Mouse (Mus musculus) kidney, postnatal 0 days (tissue): ENCODE measurements around the gene Acss3. TPM values are rescaled to one million over a fixed set of nuclear protein-coding genes. Genes with fewer than 3 reads are reported as not detected.

Experiments used
- ATAC-seq: fragments of 200-750 bp; cut with Nextera tagmentation; replicated peaks from 2 replicates; pipeline ENCODE4 v1.8.0; 2017; ENCODE audit warnings: low read depth, moderate number of reproducible peaks, moderate TSS enrichment, moderate library complexity; ENCODE audit not compliant: low FRiP score
- DNase-seq: peaks from one replicate; pipeline ENCODE4 v3.0.0-alpha.2; 2016; ENCODE audit warnings: low spot score
- H3K27ac ChIP-seq: fragments of 300-500 bp; sonication (generic); 2 replicates; pipeline ENCODE4 v1.5.1; 2014; ENCODE audit warnings: mild to moderate bottlenecking
- H3K27me3 ChIP-seq: fragments of 300-500 bp; sonication (generic); 2 replicates; pipeline ENCODE4 v1.6.1; 2014; ENCODE audit warnings: low read length, mixed read lengths; ENCODE audit not compliant: insufficient read depth
- H3K36me3 ChIP-seq: fragments of 300-500 bp; sonication (generic); 2 replicates; pipeline ENCODE4 v1.6.1; 2014; ENCODE audit warnings: low read length, mixed read lengths; ENCODE audit not compliant: insufficient read depth
- H3K4me1 ChIP-seq: fragments of 300-500 bp; sonication (generic); replicated peaks from 2 replicates; pipeline ENCODE4 v1.6.1; 2014; ENCODE audit warnings: antibody characterized with exemption, low read length, mixed read lengths; ENCODE audit not compliant: insufficient read depth
- H3K4me2 ChIP-seq: fragments of 300-500 bp; sonication (generic); 2 replicates; pipeline ENCODE4 v1.6.1; 2014; ENCODE audit warnings: mild to moderate bottlenecking, low read length, moderate library complexity, mixed read lengths
- H3K4me3 ChIP-seq: fragments of 300-500 bp; sonication (generic); replicated peaks from 2 replicates; pipeline ENCODE4 v1.5.1; 2014; ENCODE audit warnings: low read depth, low read length
- H3K9ac ChIP-seq: fragments of 300-500 bp; sonication (generic); 2 replicates; pipeline ENCODE4 v1.6.1; 2014; ENCODE audit warnings: low read depth, low read length
- H3K9me3 ChIP-seq: fragments of 300-500 bp; sonication (generic); replicated peaks from 2 replicates; pipeline ENCODE4 v1.6.1; 2016; ENCODE audit warnings: low read length, inconsistent platforms, mixed read lengths
- CTCF ChIP-seq: IDR thresholded peaks from 2 replicates; pipeline ENCODE4 v1.5.1; 2016; ENCODE audit warnings: antibody characterized with exemption, low read depth, mild to moderate bottlenecking, moderate library complexity
- WGBS: fragments of 180-500 bp; shearing (Covaris S2); extraction: QIAGEN DNeasy Blood & Tissue Kit; methylation state at CpG from one replicate; pipeline ENCODE4 v1.1.7; 2014; 5-methylcytosine and 5-hydroxymethylcytosine counted together
- polyA plus RNA-seq: library from polyadenylated mRNA; unstranded; fragments of >200 nt; fragmentation: Nextera tagmentation; extraction: Ambion mirVana; gene quantifications from 2 replicates; pipeline ENCODE4 v1.2.1, GENCODE M21; 2015

Acss3 gene
- polyA plus RNA-seq, 1 experiment from 2014 or later, result 3.6 TPM

DNA sequence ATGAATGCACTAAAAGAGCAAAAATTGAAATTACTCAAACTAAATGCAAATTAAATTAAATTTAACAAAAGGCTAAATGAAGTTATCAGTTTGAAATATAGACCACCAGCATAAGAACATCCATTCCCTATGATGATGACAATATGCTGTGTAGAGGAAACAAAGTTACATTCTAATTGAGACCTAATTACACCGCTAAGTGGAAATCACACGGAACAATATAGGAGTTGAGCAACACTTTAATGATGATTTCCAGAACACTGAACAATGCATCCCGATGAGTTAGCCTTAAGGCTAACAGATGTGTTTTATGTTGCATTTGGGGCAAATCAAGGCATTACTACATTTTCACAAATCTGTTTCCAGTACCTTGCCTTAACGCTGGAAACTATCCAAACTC is 99.2 kb downstream of the Acss3 start:
- no peak for DNase-seq
- no peak for ATAC-seq
- 87% methylated on average over 4 of the region's 4 CpGs for WGBS
- no peak for TF ChIP-seq CTCF
- Histone ChIP-seq H3K9ac (no peak overlapping the region), H3K4me1 (no peaks in the 10 kb centered on the region), H3K4me2 (no peak overlapping the region), H3K27ac (no peak overlapping the region), H3K27me3 (no peaks in the 10 kb centered on the region), H3K9me3 (no peaks in the 10 kb centered on the region), H3K36me3 (no peaks in the 10 kb centered on the region), H3K4me3 (no peak overlapping the region)

DNA sequence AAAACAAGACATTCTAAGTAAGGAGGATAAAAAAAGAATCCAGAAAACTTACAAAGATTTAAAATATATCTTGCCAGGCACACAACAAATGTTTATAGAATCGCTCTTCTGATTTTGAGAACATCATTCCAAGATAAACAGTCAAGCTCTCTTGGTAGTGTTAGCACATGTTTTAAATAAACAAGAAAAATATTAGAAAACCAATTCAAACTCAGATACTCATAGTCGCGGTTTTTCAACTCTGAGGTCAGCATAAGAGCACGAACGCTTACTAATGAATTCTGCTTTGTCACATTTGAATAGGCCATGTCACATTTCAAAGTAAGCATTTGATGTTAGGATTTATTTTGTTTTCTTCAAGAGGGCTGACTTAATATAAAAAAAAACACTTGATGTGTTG is 102.3 kb downstream of the Acss3 start:
- no peaks in the 10 kb centered on the region for H3K27me3 ChIP-seq
- H3K9me3 ChIP-seq, result no peaks in the 10 kb centered on the region
- H3K9ac ChIP-seq, result no peak overlapping the region
- H3K4me2 ChIP-seq, result no peak overlapping the region
- no peak overlapping the region for H3K4me3 ChIP-seq
- TF ChIP-seq CTCF, result no peak
- H3K4me1 ChIP-seq, result no peaks in the 10 kb centered on the region
- H3K36me3 ChIP-seq, result no peaks in the 10 kb centered on the region
- DNase-seq (peak; percentile 8), ATAC-seq (no peak)
- WGBS, result 66% methylated on average over 5 of the region's 5 CpGs
- H3K27ac ChIP-seq, result no peak overlapping the region

DNA sequence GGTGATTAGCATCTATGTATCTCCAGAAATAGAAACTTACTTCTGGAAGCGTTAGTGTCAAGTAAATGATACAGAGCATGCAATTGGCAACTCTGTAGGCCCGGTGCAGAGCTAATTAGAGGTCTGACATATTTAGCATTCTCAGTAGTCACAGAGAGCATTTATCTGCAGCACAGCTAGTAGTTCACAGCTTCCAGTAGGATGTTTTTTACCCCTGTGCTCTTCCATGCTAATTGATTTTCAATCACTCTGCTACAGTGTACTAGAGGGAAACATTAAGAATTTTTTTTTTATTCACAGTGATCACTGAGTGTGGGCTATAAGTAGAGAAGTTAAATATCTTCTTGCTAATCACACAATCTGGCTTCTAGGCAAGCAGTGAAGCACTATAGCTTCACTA is 112.3 kb downstream of the Acss3 start:
- Histone ChIP-seq H3K9me3 (no peaks in the 10 kb centered on the region), H3K36me3 (no peaks in the 10 kb centered on the region), H3K4me3 (no peak overlapping the region), H3K4me2 (no peak overlapping the region), H3K9ac (no peak overlapping the region), H3K27ac (no peak overlapping the region), H3K27me3 (no peaks in the 10 kb centered on the region), H3K4me1 (no peaks in the 10 kb centered on the region)
- TF ChIP-seq CTCF, result no peak
- 71% methylated on average over 2 of the region's 2 CpGs for WGBS
- ATAC-seq, result no peak
- DNase-seq, result no peak

DNA sequence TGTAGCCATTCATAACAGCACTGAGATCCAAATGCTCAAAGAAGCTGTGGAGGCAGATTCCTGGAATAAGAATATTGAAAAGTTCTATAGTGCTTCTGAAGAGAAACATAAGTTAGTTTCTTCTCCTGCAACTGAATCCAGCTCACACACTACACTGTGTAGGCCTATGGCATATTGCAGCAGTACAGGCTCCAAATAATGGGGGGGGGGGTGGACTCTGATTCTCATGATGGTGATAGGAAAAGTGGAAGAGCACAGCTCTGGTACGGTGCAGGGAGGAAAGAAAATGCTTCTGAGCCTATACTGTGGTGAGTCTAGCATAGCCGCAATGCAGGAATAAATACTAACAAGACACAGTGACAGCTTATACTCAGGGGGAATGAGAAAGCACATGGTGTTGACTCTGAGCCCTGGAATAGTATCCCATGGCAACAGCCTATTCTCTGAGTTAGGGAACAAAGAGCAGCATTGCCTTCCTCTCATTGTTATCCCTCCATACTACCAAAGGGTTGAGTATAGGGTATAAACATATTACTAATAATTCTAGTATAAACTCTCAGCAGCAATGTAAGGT is 125.3 kb downstream of the Acss3 start:
- H3K4me2 ChIP-seq, result no peak overlapping the region
- no peak for ATAC-seq
- TF ChIP-seq CTCF, result no peak
- DNase-seq, result no peak
- H3K27ac ChIP-seq, result no peak overlapping the region
- no peaks in the 10 kb centered on the region for H3K4me1 ChIP-seq
- H3K27me3 ChIP-seq, result no peaks in the 10 kb centered on the region
- no peaks in the 10 kb centered on the region for H3K9me3 ChIP-seq
- no peaks in the 10 kb centered on the region for H3K36me3 ChIP-seq
- no peak overlapping the region for H3K4me3 ChIP-seq
- WGBS, result 93% methylated on average over 2 of the region's 2 CpGs
- H3K9ac ChIP-seq, result no peak overlapping the region

DNA sequence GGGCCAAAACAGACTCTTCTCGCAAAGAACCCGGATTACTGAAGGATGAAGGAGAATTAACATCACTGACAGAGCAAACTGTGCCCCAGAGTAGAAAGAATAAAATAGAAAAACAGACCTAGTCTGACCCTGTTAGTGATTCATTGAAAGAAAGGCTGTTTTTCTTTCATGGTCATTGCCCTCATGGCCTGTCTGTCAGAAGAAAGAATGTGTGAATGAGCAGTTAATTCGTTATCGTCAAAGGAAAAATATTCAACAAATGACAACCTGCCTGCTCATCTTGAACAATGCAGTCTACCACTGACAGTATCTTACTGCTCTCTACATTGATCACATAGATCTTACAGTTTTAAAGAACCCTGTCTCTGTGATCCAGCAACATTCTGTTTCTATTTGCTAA is 134.0 kb downstream of the Acss3 start:
- Histone ChIP-seq H3K4me3 (no peak overlapping the region), H3K4me2 (no peak overlapping the region), H3K9me3 (no peaks in the 10 kb centered on the region), H3K27me3 (no peaks in the 10 kb centered on the region), H3K36me3 (no peaks in the 10 kb centered on the region), H3K27ac (no peak overlapping the region), H3K9ac (no peak overlapping the region), H3K4me1 (no peaks in the 10 kb centered on the region)
- ATAC-seq (no peak), DNase-seq (no peak)
- 40% methylated on average over 4 of the region's 4 CpGs for WGBS
- no peak for TF ChIP-seq CTCF

DNA sequence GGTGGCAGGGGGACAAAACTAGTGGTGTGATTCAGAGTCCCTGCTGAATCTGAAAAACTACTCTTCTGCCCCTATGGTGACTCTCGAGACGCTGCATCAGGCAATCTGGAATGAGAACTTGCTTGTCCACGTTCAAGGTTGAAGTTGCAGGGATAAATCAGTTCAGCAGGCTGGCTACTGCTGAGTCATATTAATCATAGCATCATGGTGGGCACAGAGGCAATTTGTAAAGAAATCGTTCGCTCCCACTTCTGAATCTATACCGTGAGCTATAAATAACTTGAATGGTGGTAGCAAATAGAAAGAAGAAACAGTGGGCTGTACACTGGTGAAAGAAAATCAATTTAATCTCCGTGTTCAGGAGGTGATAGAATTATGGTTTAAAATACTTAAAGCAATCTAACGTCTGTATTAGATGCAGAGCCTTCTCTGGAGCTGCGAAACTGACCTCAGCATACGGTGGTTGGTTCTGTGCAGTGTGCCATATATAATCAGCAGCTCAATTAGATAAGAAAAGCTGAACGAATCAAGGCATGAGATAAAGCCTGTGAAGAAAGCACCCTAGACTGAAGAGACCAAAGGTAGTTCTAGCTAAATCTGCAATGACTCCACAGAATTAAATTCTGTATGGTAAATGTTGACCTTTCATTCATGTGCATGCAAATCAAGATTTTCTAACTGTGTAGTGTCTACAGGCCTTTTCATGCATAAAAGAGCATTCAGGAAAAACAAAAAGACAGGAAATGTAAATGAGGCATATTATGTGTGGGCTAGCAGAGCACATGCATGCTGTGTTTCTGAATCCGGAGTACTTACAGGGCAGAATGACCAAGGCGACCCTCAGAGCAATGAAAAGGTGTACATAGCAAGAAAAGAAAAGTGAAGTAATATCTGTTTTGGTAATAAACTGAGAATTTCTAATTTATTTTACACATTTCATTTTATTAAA is 148.0 kb downstream of the Acss3 start:
- Histone ChIP-seq H3K36me3 (no peaks in the 10 kb centered on the region), H3K4me3 (no peak overlapping the region), H3K9ac (no peak overlapping the region), H3K9me3 (no peaks in the 10 kb centered on the region), H3K4me2 (no peak overlapping the region), H3K27ac (no peak overlapping the region), H3K27me3 (no peaks in the 10 kb centered on the region), H3K4me1 (no peaks in the 10 kb centered on the region)
- WGBS, result 70% methylated on average over 13 of the region's 13 CpGs
- ATAC-seq (no peak), DNase-seq (no peak)
- no peak for TF ChIP-seq CTCF
